Mouse (Mus musculus): Measurements from ENCODE around the gene Dhx15.

GRCm38 (mm10) chr5:52112953-52113841 lies 77.1 kb downstream of the Dhx15 start:
- TF ChIP-seq MAFK (IDR thresholded peaks at IDR 0.05; ENCODE audit: insufficient read depth, low read depth, low read length), result no peak
- no peak for TF ChIP-seq ZNF384 (IDR thresholded peaks at IDR 0.05; ENCODE audit: low read depth, low read length)
